Mouse (Mus musculus) MEL (cell line): ENCODE measurements around the gene Gm20388. TPM values are rescaled to one million over a fixed set of nuclear protein-coding genes. Genes with fewer than 3 reads are reported as not detected.

ENCODE experiments used
- DNase-seq: peaks from one replicate; pipeline ENCODE4 v3.0.0; 2011; ENCODE audit warnings: low read depth, low spot score
- H3K27ac ChIP-seq: 2 replicates; pipeline ENCODE4 v1.5.1; 2012; ENCODE audit warnings: low read depth, mild to moderate bottlenecking, control low read depth, low read length, moderate library complexity; ENCODE audit not compliant: control insufficient read depth
- H3K27me3 ChIP-seq, 2 experiments: fragments of 150-350 bp in 1 of 2; sonication (generic) in 1 of 2; 2 replicates each; pipeline ENCODE4 v1.6.1; 2012; ENCODE audit warnings: low read length in 2 of 2, mild to moderate bottlenecking in 2 of 2, improper control_type of control experiment in 1 of 2, moderate library complexity in 1 of 2; ENCODE audit not compliant: insufficient read depth in 2 of 2, control insufficient read depth in 1 of 2
- H3K36me3 ChIP-seq, 2 experiments: 2 replicates each; pipeline ENCODE4 v1.6.1; 2012 to 2014; ENCODE audit warnings: low read length in 2 of 2, improper control_type of control experiment in 1 of 2, inconsistent platforms in 1 of 2, mild to moderate bottlenecking in 1 of 2; ENCODE audit not compliant: insufficient read depth in 2 of 2, control insufficient read depth in 1 of 2
- H3K4me1 ChIP-seq, 2 experiments: fragments of 150-350 bp in 1 of 2; sonication (generic) in 1 of 2; 2 replicates each; pipeline ENCODE4 v1.6.1; 2012; ENCODE audit warnings: low read length in 2 of 2, improper control_type of control experiment in 1 of 2, mild to moderate bottlenecking in 1 of 2; ENCODE audit not compliant: insufficient read depth in 2 of 2, control insufficient read depth in 1 of 2
- H3K4me3 ChIP-seq, 2 experiments: fragments of 150-350 bp in 1 of 2; sonication (generic) in 1 of 2; 2 replicates each; pipeline ENCODE4 v1.5.1; 2012; ENCODE audit warnings: low read depth in 2 of 2, low read length in 2 of 2, mild to moderate bottlenecking in 2 of 2, moderate library complexity in 2 of 2, control low read depth in 1 of 2, improper control_type of control experiment in 1 of 2; ENCODE audit not compliant: control insufficient read depth in 1 of 2, insufficient read depth in 1 of 2
- H3K79me2 ChIP-seq: 2 replicates; pipeline ENCODE4 v1.6.1; 2012; ENCODE audit warnings: mild to moderate bottlenecking, low read length, moderate library complexity; ENCODE audit not compliant: control insufficient read depth, poor library complexity, insufficient read depth
- H3K9ac ChIP-seq: 2 replicates; pipeline ENCODE4 v1.6.1; 2012; ENCODE audit warnings: low read depth, mild to moderate bottlenecking, control low read depth, low read length, moderate library complexity; ENCODE audit not compliant: control insufficient read depth, poor library complexity, severe bottlenecking
- H3K9me3 ChIP-seq: fragments of 150-350 bp; sonication (generic); replicated peaks from 2 replicates; pipeline ENCODE4 v1.6.1; 2012; ENCODE audit warnings: mild to moderate bottlenecking, low read length, improper control_type of control experiment, moderate library complexity; ENCODE audit not compliant: insufficient read depth
- BHLHE40 ChIP-seq: IDR thresholded peaks from 2 replicates; pipeline ENCODE4 v1.6.1; 2012; ENCODE audit warnings: low read depth, mild to moderate bottlenecking, inconsistent platforms, low read length, improper control_type of control experiment, borderline replicate concordance
- CHD1 ChIP-seq: IDR thresholded peaks from 2 replicates; pipeline ENCODE4 v1.6.1; 2012; ENCODE audit warnings: low read depth, mild to moderate bottlenecking, inconsistent platforms, low read length, improper control_type of control experiment
- EP300 ChIP-seq, 2 experiments: IDR thresholded peaks; 2 replicates each; pipeline ENCODE4 v1.6.1; 2011; ENCODE audit warnings: improper control_type of control experiment in 2 of 2, low read length in 2 of 2, low read depth in 1 of 2, mild to moderate bottlenecking in 1 of 2
- JUND ChIP-seq: IDR thresholded peaks from 2 replicates; pipeline ENCODE4 v1.6.1; 2011; ENCODE audit warnings: low read depth, mild to moderate bottlenecking, improper control_type of control experiment, low read length
- KAT2A ChIP-seq: conservative IDR thresholded peaks from 2 replicates; pipeline ENCODE4 v1.6.1; 2012; ENCODE audit warnings: low read depth, low read length, improper control_type of control experiment, inconsistent platforms
- MAX ChIP-seq: IDR thresholded peaks from 2 replicates; pipeline ENCODE4 v1.6.1; 2011; ENCODE audit warnings: low read length, improper control_type of control experiment
- NELFE ChIP-seq: IDR thresholded peaks from 2 replicates; pipeline ENCODE4 v1.6.1; 2011; ENCODE audit warnings: low read depth, low read length, improper control_type of control experiment
- POLR2A ChIP-seq, 2 experiments: IDR thresholded peaks; 2 replicates each; pipeline ENCODE4 v1.6.1; 2011 to 2012; ENCODE audit warnings: low read length in 2 of 2, mild to moderate bottlenecking in 2 of 2, control low read depth in 1 of 2, improper control_type of control experiment in 1 of 2, low read depth in 1 of 2, moderate library complexity in 1 of 2; ENCODE audit not compliant: control insufficient read depth in 1 of 2, insufficient read depth in 1 of 2, poor library complexity in 1 of 2
- POLR2AphosphoS5 ChIP-seq: IDR thresholded peaks from 2 replicates; pipeline ENCODE4 v1.6.1; 2012; ENCODE audit warnings: low read depth, borderline replicate concordance, mild to moderate bottlenecking, inconsistent platforms, low read length, moderate library complexity, mixed read lengths
- RAD21 ChIP-seq: IDR thresholded peaks from 2 replicates; pipeline ENCODE4 v1.6.1; 2011; ENCODE audit warnings: mild to moderate bottlenecking, low read depth, low read length, improper control_type of control experiment
- TBP ChIP-seq: IDR thresholded peaks from 2 replicates; pipeline ENCODE4 v1.8.0; 2011; ENCODE audit warnings: low read depth, low read length, improper control_type of control experiment
- TCF12 ChIP-seq: IDR thresholded peaks from 2 replicates; pipeline ENCODE4 v1.6.1; 2014; ENCODE audit warnings: low read depth, mild to moderate bottlenecking, inconsistent platforms, low read length, improper control_type of control experiment, moderate library complexity
- USF1 ChIP-seq: IDR thresholded peaks from 2 replicates; pipeline ENCODE4 v1.6.1; 2014; ENCODE audit warnings: low read depth, mild to moderate bottlenecking, inconsistent platforms, low read length, improper control_type of control experiment, moderate library complexity
- ZMIZ1 ChIP-seq: IDR thresholded peaks from 2 replicates; pipeline ENCODE4 v1.6.1; 2012; ENCODE audit warnings: low read depth, mild to moderate bottlenecking, inconsistent platforms, low read length, improper control_type of control experiment, moderate library complexity
- ZNF384 ChIP-seq: IDR thresholded peaks from 2 replicates; pipeline ENCODE4 v1.6.1; 2012; ENCODE audit warnings: low read depth, mild to moderate bottlenecking, inconsistent platforms, low read length, improper control_type of control experiment
- polyA plus RNA-seq, 2 experiments: library from polyadenylated mRNA; stranded (reverse) in 1 of 2; unstranded in 1 of 2; fragments of >175 nt in 1 of 2; fragments of >200 nt in 1 of 2; gene quantifications; 2 replicates each; pipeline versions ENCODE4 v1.2.1 to v1.2.4; 2012; ENCODE audit warnings: low replicate concordance in 2 of 2, low read depth in 1 of 2; ENCODE audit not compliant: insufficient read length in 2 of 2, insufficient read depth in 1 of 2, missing spikeins in 1 of 2
- total RNA-seq: library from RNA; depleted of rRNA; stranded (reverse); fragments of 300-350 nt; gene quantifications from 2 replicates; pipeline ENCODE4 v1.2.3, GENCODE M21; 2012

Gm20388 gene
- total and polyA plus RNA-seq, 3 experiments = 11.1 to 17.8 TPM; not detected in 1

DNA sequence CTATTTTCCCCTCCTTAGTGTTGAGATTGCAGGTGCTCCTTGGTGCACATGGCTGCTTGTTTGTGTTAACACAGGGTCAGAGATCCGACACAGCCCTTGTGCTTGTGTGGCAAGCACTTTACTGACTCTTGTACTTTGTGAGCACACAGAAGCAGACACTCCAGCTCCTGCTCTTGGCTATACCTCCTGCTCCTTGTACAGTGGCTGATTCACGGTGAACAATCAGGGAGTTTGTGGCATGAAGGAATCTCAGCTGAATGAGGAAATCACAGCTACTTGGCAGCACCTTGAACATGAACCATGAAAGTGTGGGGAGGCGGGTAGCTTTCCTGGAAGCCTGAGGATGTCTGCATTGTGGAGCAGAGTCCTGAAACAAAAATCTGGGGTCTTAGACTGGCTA is 230.1 kb downstream of the Gm20388 start:
- no peak for DNase-seq
- TF ChIP-seq ZNF384 (no peak), USF1 (no peak), MAX (no peak), BHLHE40 (no peak), ZMIZ1 (no peak), NELFE (no peak), EP300 (IDR thresholded peaks at IDR 0.05; ENCODE audit: low read depth in 1 of 2, low read length in 2 of 2) (no peak), JUND (no peak)
- TF ChIP-seq, all 39 proteins: peak for 0
- Histone ChIP-seq H3K4me3 (no peak overlapping the region), H3K36me3 (no peaks in the 10 kb centered on the region), H3K9me3 (no peaks in the 10 kb centered on the region), H3K9ac (no peak overlapping the region), H3K27ac (no peak overlapping the region), H3K4me1 (no peaks in the 10 kb centered on the region), H3K79me2 (no peaks in the 10 kb centered on the region), H3K27me3 (no peaks in the 10 kb centered on the region)

GRCm38 (mm10) chr8:120143911-120144651 is 233.4 kb downstream of the Gm20388 start:
- DNase-seq = no peak
- Histone ChIP-seq H3K36me3 (no peaks in the 10 kb centered on the region), H3K27me3 (no peaks in the 10 kb centered on the region), H3K9ac (no peak overlapping the region), H3K27ac (no peak overlapping the region), H3K9me3 (no peaks in the 10 kb centered on the region), H3K4me1 (no peaks in the 10 kb centered on the region), H3K4me3 (no peak overlapping the region), H3K79me2 (no peaks in the 10 kb centered on the region)
- TF ChIP-seq TCF12 = no peak
- no peak for TF ChIP-seq TBP
- TF ChIP-seq RAD21 = no peak
- TF ChIP-seq KAT2A = no peak
- no peak for TF ChIP-seq POLR2AphosphoS5
- TF ChIP-seq CHD1 = no peak
- TF ChIP-seq POLR2A (IDR thresholded peaks at IDR 0.05; ENCODE audit: control insufficient read depth in 1 of 2, insufficient read depth in 1 of 2, low read depth in 1 of 2, low read length in 2 of 2, poor library complexity in 1 of 2) = no peak
